Mouse (Mus musculus) cerebellum, postnatal 10 days (tissue): ENCODE measurements around the gene Celsr3.
A peak's percentile ranks its signal among the peaks of the same experiment; 100 is the strongest.

Experiments used
- DNase-seq, 2 experiments: peaks; one replicate each; pipeline ENCODE4 v3.0.0; 2021; ENCODE audit warnings: mixed read lengths in 2 of 2

The Celsr3 gene

DNA sequence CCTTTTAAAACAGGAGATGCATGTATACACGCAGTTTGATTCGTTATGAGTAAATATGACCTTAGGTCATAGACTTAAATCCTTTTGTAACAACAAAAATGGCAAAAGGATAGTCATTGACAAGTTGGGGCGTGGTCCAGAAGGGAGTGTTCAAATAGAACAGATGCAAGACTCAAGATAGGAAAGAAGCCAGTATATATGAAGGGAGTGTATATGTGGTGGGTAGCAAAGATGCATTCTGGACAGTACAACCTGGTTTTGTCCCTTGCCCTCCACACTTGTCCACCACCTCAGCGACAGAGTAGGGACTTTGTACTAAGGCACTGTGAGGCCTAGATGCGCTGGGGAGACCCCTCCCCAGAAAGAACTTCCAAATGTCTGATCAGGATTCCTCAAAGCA lies 18.4 kb upstream of the Celsr3 start:
- DNase-seq: no peak

DNA sequence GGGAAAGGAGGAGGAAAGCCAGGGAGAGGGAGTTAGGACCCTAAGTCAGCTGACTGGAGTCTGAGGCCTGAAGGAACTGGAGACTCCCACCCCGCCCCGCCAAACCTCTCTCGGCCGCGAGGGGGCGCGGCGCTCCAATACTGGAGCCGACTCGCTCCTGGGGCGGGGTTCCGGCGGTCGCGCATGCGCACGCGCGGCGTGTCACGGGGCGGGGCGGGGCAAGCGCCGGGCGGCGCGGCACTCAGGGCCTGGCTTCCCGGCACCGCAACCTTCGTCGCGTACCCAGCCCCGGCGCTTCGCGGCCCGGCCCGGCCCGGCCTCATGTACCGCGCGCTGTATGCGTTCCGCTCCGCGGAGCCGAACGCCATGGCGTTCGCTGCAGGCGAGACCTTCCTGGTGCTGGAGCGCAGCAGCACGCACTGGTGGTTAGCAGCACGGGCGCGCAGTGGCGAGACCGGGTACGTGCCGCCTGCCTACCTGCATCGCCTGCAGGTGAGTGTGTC lies 17.9 kb upstream of the Celsr3 start, which contains the start of gene Nckipsd:
TSS of gene Nckipsd (plus strand) at position 206 of the 503 bp plus-strand sequence.
- DNase-seq: peak; percentile 99 to 100

DNA sequence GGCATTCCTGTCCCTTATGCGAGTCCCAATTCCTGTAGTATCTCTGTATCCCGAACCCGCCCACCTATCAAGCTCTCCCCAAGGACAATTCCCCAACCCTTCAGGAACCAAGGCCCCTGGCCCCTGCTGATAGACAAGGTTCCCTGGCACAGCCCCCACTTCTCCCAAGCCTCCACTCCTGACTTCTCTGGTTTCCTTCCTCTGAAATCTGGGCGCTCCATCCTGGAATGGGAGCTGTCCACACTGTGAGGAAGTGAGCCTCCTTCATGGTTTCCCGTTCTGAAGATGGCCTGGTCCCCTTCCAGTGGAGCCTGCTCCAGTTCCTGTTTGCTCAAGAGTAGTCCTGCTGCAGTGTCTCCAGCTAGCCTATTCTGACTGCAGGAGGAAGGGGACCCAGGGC lies 16.9 kb upstream of the Celsr3 start:
- peak in 1 of 2 experiments; percentile 31 for DNase-seq

DNA sequence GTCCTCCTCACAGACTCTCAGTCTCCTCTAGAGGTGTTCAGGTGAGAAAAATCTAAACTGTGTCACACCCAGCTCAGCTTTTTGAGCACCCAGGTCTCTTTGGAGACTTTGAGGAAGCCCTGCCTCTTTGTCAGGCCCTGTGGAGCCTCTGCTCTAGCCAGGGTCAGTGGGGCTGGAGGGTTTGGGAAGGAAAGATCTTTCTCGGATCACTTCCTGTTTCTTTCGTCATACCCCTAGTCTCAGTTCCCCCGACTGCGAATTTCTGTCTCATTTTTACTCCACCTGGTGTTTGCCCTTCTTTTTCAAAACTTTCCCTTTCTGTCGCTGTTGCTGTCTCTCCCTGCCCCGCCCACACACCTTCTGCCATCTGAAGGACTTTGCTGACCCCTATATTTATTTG lies 16.4 kb upstream of the Celsr3 start:
- no peak for DNase-seq

DNA sequence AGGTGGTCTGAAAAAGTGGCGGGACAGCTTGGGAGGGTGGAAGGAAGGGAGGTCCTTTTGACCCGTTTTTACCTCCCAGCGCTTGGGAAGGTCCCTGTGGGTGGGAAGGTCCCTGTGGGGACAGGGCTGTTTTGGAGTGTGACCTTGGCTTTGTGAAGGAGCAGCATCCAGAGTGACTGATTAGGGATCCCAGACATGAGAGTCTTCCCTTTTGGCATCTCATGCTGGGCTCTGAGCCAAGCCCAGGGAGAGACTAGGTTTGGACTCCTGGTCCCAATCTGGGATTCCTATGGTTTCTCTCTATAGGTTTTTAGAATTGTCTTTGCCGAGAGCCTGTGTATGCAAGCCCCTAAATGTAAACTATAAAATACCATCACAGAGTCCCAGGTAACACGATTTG lies 15.6 kb upstream of the Celsr3 start:
- DNase-seq: peak in 1 of 2 experiments; percentile 34

DNA sequence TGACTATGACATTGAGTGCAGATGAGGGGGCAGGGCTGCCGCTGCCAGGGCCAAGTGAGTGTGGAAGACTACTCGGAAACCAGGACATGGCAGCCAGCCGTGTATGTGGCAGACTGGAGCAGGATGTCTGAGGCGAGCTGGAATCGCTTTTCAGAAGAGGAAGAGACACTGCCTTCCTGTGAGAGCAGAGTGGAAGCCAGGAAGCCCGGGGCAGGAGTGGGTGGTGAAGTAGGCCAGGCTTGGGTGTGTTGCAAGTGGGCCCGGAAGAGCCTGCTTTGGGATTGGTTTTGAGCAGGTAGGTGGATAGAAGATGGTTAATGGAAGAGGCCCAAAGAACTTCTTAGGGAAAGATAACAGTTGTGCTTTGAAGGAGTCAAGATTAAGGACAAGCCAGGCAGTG lies 10.6 kb upstream of the Celsr3 start:
- no peak for DNase-seq

DNA sequence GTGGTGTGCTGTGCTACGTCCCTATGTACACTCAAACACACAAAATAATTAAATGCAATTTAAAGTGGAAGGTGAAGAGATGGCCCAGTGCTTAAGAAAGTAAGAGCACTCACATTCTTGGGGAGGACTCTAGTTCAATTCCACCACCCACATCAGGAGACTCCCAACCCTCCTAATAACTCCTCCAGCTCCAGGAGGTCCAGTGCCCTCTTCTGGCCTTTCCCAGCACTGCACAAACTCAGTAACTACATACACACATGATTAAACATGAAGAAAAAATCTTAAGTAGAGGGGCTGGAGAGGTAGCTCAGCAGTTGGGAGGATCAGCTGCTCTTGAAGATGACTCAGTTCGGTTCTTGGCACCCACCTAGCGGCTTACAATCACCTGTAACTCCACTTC lies 6.6 kb upstream of the Celsr3 start:
- DNase-seq: peak; percentile 82 to 88

DNA sequence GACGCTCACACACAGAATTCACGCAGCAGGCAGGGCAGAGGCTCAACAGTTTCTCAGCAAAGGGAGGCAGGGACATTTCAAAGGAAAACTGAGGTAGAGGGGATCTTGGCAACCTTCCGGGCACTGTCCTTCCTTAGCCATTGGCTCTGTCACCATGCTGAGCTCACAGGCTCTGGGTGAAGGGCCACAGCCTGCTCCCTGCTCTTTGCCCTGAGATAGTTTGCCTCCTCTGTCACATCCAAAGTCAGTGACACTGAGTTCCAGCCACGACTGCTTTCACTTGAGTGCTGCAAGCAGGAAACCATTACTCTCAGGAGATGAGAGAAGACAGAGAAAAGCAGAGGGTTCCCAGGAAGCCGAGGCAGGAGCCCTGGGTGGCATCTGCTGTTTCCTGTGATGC lies 6.0 kb upstream of the Celsr3 start:
- DNase-seq: no peak

DNA sequence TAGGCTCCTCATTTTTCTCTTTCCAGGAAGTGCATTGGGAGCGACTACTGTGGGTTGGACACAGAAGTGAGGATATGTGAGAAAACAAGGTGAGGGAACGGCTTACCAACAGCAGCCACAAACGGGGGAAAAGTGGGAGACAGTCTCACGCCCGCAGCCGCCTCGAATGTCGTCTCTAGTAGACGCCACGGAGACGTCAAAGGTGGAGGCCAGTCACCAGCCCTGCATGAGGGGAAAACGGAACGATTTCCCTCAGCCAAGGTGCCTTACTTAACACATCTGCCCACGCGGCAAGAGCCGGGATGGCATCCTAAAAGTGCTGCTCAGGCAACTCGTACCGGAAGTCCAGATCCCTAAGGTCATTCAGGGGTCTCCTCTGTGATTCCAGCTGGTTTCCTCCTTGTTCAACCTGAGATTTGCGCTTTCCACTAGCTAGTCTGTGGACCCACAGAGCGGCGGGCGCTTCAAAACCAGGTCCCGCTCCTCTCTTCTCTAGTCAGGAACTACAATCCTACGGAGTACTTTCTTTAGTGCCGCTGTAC lies 1.9 kb upstream of the Celsr3 start:
- peak; percentile 49 to 62 for DNase-seq

DNA sequence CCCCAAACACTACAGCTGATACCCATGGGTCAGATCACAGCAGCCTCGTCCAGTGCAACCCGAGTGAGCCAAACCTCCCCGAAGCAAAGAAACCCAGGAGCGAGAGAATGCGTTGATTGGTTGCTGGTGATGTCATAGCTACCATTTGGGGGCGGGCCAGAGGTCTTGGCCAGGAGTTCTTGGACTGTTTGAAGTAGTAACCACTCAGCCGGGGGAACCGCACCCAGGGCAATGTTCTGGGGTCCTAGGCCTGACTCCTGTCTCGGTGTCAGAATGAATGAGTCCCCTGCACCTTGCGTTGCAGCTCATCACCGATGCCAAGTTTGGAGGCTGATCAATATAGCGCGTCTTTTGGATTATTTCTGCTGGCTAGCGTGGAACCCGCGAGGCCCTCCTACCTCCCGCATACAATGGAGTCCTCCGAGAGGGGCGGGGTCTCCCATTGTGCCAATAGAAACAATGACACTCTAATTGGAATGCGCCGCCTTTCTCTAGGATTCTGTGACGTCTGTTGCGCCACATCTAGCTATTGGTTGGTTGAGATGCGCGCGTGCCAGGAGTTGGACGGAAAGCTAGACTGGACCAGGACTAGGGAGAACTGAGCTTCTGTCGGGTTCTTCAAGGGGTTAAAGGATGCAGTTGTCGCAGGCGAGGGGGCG lies 1.2 kb upstream of the Celsr3 start:
- peak; percentile 99 for DNase-seq

DNA sequence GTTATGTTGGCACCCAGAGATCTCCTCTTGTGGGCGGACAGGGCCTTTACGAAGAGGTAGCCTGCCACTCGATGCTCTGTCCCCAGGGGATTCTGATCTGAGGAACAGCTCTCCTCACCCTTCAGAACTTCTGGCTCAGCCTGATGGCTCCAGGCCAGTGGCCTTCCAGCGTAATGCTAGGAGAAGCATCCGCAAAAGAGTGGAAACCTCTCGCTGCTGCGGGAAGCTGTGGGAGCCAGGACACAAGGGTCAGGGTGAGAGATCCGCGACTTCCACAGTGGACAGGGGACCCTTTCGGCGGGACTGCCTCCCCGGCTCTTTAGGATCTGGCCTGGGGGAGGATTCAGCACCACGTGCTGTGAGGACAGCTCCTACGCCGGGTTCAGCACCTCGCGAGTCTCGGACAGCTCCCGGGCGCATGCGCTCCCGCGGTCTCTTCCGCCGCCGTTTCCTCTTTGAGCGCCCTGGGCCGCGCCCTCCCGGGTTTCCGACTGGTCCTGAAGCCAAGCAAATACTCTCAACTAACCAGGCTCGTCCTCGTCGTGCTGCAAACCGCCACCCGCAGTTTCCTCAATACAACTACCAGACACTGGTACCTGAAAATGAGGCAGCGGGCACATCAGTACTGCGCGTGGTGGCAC lies 700 bp downstream of the Celsr3 start:
- peak; percentile 83 to 84 for DNase-seq

DNA sequence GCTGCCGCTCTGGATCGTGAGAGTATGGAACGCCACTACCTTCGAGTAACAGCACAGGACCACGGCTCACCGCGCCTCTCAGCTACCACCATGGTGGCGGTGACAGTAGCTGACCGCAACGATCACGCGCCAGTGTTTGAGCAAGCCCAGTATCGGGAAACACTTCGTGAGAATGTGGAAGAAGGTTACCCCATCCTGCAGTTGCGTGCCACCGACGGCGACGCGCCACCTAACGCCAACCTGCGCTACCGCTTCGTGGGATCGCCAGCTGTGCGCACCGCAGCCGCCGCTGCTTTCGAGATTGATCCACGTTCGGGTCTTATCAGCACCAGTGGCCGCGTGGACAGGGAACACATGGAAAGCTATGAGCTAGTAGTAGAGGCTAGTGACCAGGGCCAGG lies 1.3 kb downstream of the Celsr3 start:
- DNase-seq: no peak

DNA sequence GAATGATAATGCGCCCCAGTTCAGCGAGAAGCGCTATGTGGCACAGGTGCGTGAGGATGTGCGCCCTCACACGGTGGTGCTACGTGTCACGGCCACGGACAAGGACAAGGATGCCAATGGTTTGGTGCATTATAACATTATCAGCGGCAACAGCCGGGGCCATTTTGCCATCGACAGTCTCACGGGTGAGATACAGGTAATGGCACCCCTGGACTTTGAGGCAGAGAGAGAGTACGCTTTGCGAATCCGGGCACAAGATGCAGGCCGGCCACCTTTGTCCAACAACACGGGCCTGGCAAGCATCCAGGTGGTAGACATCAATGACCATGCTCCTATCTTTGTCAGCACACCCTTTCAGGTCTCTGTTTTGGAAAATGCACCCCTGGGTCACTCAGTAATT lies 1.8 kb downstream of the Celsr3 start:
- peak; percentile 47 to 58 for DNase-seq

DNA sequence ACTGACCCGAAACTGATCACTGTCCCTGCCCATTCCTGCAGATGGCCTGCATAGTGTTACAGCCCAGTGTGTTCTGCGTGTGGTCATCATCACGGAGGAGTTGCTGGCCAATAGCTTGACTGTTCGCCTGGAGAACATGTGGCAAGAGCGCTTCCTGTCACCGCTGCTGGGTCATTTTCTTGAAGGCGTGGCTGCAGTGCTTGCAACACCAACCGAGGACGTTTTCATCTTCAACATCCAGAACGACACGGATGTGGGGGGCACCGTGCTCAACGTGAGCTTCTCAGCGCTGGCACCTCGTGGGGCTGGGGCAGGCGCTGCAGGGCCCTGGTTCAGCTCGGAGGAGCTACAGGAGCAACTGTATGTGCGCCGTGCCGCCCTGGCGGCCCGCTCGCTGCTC lies 5.5 kb downstream of the Celsr3 start:
- no peak for DNase-seq

DNA sequence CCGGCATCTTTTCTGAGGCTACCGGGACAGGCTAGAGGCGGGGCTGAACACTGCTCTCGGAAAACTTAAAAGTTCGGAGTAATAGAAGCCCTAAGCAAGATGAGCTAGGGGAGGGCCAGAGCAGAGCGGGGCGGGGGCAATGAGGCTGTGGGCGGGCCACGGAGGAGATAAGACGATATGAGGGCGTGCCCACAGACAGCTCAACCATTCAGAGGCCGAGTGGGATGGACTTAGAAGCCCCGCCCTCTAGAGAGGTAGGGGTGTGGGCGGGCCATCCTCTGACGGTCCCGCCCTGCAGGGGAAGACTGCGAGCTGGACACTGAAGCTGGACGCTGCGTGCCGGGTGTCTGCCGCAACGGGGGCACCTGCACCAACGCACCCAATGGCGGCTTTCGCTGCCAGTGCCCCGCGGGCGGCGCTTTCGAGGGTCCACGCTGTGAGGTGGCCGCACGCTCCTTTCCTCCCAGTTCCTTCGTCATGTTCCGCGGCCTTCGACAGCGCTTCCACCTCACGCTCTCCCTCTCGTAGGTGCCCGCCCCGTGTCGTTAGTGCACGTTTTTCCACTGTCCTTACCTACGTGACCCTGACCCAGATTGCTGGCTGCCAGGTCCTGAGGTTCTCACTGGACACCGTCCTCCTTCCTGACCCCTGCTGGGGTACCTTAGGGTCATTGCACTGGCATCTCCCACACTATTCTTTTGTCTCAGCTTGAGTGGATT lies 6.4 kb downstream of the Celsr3 start:
- DNase-seq: peak; percentile 86 to 90

DNA sequence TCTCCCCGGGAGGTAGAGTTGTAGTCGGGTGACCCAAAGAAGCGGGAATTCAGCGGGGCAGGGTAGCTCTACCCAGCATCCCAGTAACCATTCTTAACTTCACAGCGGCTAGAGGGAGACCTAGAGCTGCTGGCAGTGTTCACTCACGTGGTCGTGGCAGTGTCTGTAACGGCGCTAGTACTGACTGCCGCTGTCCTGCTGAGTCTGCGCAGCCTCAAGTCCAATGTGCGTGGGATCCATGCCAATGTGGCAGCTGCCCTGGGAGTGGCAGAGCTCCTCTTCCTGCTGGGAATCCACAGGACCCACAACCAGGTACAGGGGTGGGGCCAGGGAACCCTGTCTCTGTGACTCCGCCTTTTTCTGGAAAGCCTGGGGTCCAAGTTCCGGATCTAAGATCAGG lies 16.9 kb downstream of the Celsr3 start:
- DNase-seq: peak; percentile 92 to 93

DNA sequence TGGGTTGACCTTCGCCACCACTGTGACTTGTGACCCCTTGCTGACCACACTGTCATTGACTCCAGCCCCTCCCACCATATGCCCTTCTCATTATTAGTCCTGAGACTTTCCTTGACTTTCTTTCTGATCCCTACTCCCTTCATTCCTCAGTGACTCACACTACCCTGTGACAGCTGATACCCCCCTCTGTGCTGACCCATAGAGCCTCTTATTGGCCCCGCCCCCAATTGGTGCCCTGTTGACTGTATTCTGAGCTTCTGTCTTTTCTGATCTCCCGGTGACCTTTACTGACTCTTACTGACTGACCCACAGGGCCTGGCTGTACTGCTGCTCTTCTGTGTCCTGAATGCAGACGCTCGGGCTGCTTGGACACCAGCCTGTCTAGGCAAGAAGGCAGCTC lies 19.3 kb downstream of the Celsr3 start:
- no peak for DNase-seq

DNA sequence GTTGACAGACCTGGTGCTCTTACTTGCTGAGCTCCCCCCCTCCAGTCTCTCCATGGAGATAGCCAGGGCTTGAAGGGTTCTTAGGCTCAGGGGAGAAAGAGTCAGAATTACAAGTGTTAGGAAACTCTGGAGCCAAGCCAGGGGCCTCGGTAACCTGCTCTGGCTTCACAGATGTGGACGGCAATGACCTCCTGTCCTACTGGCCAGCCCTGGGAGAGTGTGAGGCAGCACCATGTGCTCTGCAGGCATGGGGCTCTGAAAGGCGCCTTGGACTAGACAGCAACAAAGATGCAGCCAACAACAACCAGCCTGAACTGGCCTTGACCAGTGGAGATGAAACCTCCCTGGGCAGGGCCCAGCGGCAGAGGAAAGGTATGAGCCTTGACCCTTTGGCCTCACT lies 21.3 kb downstream of the Celsr3 start:
- DNase-seq: no peak

DNA sequence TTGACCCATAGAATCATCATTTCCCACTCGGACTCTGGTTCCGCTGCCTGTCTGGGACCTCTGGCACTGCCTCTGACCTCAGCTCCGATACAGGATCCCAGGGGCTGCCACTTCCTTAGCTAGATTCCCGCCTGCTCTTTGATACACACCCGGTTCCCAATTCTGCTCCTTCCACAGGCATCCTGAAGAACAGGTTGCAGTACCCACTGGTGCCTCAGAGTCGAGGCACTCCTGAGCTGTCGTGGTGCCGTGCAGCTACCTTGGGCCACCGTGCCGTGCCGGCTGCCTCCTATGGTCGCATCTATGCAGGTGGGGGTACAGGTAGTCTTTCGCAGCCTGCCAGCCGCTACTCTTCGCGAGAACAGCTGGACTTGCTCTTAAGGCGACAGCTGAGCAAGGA lies 22.3 kb downstream of the Celsr3 start:
- DNase-seq: no peak

DNA sequence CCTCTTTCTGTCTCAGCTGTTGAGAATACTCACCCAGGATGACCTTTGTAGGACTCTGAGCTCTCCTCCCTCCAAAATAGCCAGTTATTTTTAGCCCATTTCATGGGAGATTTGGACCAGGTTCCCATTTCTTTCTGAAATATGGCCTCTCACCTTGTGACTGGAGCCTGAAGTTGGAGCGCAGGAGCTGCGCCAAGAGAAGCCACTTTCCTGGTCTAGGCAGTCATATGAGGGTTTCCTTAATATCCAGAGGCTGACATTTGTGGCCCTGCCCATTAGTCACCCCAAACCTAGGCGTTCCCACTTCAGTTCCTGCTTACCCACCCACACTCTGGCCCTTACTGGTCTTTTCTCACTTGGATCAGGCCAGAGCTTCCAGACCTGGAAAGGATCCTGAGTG lies 26.9 kb downstream of the Celsr3 start, which contains the start of gene Slc26a6:
TSS of gene Slc26a6 (plus strand) at position 308 of the 400 bp plus-strand sequence.
- no peak for DNase-seq

DNA sequence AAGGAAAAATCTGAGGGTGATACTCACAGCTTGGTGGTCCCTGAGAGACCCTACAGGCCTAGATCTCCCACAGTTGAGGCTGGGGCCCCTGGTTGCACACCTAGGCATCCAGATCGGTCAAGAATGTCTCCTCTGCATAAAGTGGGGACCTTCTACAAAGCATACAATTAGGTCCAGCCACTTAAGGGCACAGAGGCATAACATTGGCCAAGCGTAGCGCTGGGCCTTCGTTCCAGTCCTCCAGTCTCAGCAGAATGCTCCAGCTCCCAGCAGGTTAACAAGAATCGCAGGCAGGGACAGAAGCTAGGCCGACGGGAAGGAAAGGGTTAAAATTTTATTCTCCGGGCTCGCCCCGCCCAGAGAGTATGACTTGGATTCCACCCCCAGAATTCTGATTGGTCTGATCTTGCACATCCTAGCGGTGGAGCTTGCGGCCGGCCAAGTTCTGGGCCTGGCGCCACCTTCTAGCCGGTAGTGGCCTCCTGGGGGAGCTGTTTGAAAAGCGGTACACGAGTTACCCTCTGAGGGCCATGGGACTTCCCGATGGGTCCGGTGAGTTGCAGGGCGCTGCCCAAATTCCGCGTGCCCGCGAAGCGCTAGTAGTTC lies 27.6 kb downstream of the Celsr3 start:
- DNase-seq: peak; percentile 96

DNA sequence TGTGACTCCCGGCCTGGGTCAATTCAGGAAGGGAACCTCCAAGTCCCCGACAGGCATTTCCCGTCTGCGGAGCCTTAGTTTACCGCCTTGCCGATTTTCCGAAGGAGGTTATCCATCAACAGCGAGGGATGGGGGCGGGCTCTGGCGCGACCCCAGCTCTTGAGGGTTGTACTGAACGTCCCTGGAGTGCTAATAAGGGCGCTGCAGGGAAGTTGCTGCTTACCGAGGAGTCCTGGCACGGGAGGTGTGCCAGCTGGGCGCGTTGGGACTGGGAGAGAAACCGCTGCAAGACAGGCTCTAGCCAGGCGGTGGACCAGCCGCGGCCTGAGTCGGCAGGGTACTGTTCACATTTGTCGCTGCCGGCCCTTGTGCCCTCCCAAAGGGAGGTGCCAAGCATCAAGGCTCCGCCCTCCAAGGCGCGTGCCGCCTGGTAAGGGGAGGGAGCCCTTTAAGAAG lies 28.1 kb downstream of the Celsr3 start:
- DNase-seq: peak; percentile 89 to 92

DNA sequence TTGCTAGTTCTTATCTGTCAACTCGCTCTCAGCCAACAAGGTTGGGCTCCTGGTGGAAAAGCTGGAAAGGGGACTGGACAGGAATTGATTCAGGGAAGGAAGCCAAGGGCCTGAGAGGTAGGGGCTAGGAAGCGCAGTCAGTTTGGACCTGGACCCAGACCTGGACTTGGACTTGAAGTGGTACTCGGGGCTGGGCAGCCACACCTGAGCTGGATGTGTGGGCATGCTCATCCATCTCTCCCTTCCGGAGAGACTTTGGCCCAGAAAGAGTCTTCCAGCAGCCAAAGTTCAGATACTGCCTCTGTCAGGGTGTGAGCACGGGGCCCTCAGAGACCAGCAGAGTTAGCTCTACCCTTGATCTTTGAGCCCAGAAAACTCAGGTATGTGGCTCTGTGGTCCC lies 29.2 kb downstream of the Celsr3 start:
- DNase-seq: peak; percentile 36 to 38
